Mouse (Mus musculus): ENCODE measurements at regions not wholly inside any gene's neighbourhood (a gene's known extent, or its start where the extent isn't known, plus 50 kb on each side); places are given as distances from the start of the nearest gene placed in this dataset.

DNA sequence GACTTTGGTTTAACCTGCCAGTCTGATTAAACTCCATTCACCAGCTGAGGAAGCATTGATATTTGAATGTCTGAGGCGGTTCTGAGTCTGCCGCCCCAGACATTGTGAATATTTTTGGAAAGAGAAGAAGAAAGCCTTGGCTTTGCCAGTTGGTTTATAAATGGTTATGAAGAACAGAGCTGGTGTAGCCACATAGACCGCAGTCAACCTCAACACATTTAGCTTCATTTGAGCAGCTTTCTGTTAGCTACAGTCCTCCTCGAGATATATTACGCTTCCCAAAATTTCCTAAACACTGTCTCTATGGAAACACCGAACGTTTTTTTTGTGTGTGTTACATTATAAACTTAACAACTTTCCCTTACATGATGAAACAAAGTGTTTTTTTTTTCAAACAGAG lies 688.7 kb downstream of the Cdh11 start:
- Histone ChIP-seq H3K9ac (ENCODE audit: low read depth, low read length) (no peak overlapping the region), H3K4me3 (no peak overlapping the region), H3K27me3 (ENCODE audit: control insufficient read depth, insufficient read depth, low read length) (no peaks in the 10 kb centered on the region), H3K36me3 (ENCODE audit: control insufficient read depth, insufficient read depth, low read length) (no peaks in the 10 kb centered on the region), H3K4me1 (ENCODE audit: control insufficient read depth, insufficient read depth, low read length) (no peaks in the 10 kb centered on the region), H3K79me2 (replicated peaks; ENCODE audit: control insufficient read depth, insufficient read depth, low read length) (no peaks in the 10 kb centered on the region), H3K27ac (no peak overlapping the region)
- WGBS, result 79% methylated on average over 7 of the region's 7 CpGs
- intact Hi-C loops (cut with DNase I), result no loop called here
- no peak for DNase-seq
- no peak for TF ChIP-seq EP300 (IDR thresholded peaks at IDR 0.05; ENCODE audit: insufficient read depth, low read depth, low read length)
- TF ChIP-seq CTCF (IDR thresholded peaks at IDR 0.05), result no peak
- TF ChIP-seq POLR2A (IDR thresholded peaks at IDR 0.05; ENCODE audit: insufficient read depth, low read depth, low read length), result no peak

GRCm38 (mm10) chr8:102085927-102086326 lies 699.5 kb downstream of the Cdh11 start:
- Histone ChIP-seq H3K36me3 (ENCODE audit: control insufficient read depth, insufficient read depth, low read length) (no peaks in the 10 kb centered on the region), H3K27ac (no peak overlapping the region), H3K27me3 (ENCODE audit: control insufficient read depth, insufficient read depth, low read length) (no peaks in the 10 kb centered on the region), H3K9ac (ENCODE audit: low read depth, low read length) (no peak overlapping the region), H3K79me2 (replicated peaks; ENCODE audit: control insufficient read depth, insufficient read depth, low read length) (no peaks in the 10 kb centered on the region), H3K4me3 (no peak overlapping the region), H3K4me1 (ENCODE audit: control insufficient read depth, insufficient read depth, low read length) (no peaks in the 10 kb centered on the region)
- WGBS, result 80% methylated on average over 4 of the region's 4 CpGs
- no peak for DNase-seq
- no peak for TF ChIP-seq CTCF (IDR thresholded peaks at IDR 0.05)
- TF ChIP-seq EP300 (IDR thresholded peaks at IDR 0.05; ENCODE audit: insufficient read depth, low read depth, low read length), result no peak
- TF ChIP-seq POLR2A (IDR thresholded peaks at IDR 0.05; ENCODE audit: insufficient read depth, low read depth, low read length), result no peak
- intact Hi-C loops (cut with DNase I), result no loop called here

- no peak overlapping the region for H3K4me3 ChIP-seq
- no peak overlapping the region for H3K9ac ChIP-seq (ENCODE audit: low read depth, low read length)
- intact Hi-C loops (cut with DNase I), result no loop called here
- no peak overlapping the region for H3K27ac ChIP-seq
- TF ChIP-seq CTCF (IDR thresholded peaks at IDR 0.05) (no peak), EP300 (IDR thresholded peaks at IDR 0.05; ENCODE audit: insufficient read depth, low read depth, low read length) (no peak), POLR2A (IDR thresholded peaks at IDR 0.05; ENCODE audit: insufficient read depth, low read depth, low read length) (no peak)
- H3K79me2 ChIP-seq (replicated peaks; ENCODE audit: control insufficient read depth, insufficient read depth, low read length), result no peaks in the 10 kb centered on the region
- H3K27me3 ChIP-seq (ENCODE audit: control insufficient read depth, insufficient read depth, low read length), result no peaks in the 10 kb centered on the region
- H3K4me1 ChIP-seq (ENCODE audit: control insufficient read depth, insufficient read depth, low read length), result no peaks in the 10 kb centered on the region
- no peak for DNase-seq
- no peaks in the 10 kb centered on the region for H3K36me3 ChIP-seq (ENCODE audit: control insufficient read depth, insufficient read depth, low read length)
- 56% methylated on average over 1 of the region's 1 CpGs for WGBS
Observed at GRCm38 (mm10) chr8:102075611-102076010, 709.8 kb downstream of the Cdh11 start.

- Histone ChIP-seq H3K79me2 (replicated peaks; ENCODE audit: control insufficient read depth, insufficient read depth, low read length) (no peaks in the 10 kb centered on the region), H3K27me3 (ENCODE audit: control insufficient read depth, insufficient read depth, low read length) (no peaks in the 10 kb centered on the region), H3K4me3 (no peak overlapping the region), H3K27ac (no peak overlapping the region), H3K36me3 (ENCODE audit: control insufficient read depth, insufficient read depth, low read length) (no peaks in the 10 kb centered on the region), H3K9ac (ENCODE audit: low read depth, low read length) (no peak overlapping the region), H3K4me1 (ENCODE audit: control insufficient read depth, insufficient read depth, low read length) (no peaks in the 10 kb centered on the region)
- no peak for TF ChIP-seq EP300 (IDR thresholded peaks at IDR 0.05; ENCODE audit: insufficient read depth, low read depth, low read length)
- TF ChIP-seq CTCF (IDR thresholded peaks at IDR 0.05), result peak; percentile 54
- TF ChIP-seq POLR2A (IDR thresholded peaks at IDR 0.05; ENCODE audit: insufficient read depth, low read depth, low read length), result no peak
- 68% methylated on average over 2 of the region's 2 CpGs for WGBS
- no peak for DNase-seq
- intact Hi-C loops (cut with DNase I), result loop anchor here (2.0 kb wide), 1 partner anchor 435 kb away; no protein-coding TSS in a partner anchor
Observed at GRCm38 (mm10) chr8:102064137-102064536, 721.3 kb downstream of the Cdh11 start.

DNA sequence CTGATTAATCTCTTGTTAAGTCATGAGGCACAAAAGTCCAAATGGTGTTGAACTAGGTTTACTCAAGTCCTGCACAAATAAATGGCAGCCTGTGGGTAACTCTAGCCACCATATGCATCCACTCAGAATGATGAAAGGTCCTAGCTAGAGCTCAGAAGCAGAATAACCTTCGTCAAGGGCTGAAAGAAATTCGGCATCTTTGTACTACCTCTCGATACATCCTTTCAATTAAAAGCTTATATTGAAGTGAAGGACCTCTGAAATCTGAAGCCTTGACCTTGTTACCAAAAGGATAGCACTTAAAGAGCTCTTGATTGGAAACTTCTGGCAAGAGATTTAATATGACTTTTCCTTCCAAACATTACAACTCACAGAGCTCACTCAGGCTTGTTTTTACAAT lies 732.0 kb downstream of the Cdh11 start:
- 79% methylated on average over 3 of the region's 3 CpGs for WGBS
- TF ChIP-seq CTCF (IDR thresholded peaks at IDR 0.05), result no peak
- TF ChIP-seq POLR2A (IDR thresholded peaks at IDR 0.05; ENCODE audit: insufficient read depth, low read depth, low read length), result no peak
- no peak for TF ChIP-seq EP300 (IDR thresholded peaks at IDR 0.05; ENCODE audit: insufficient read depth, low read depth, low read length)
- Histone ChIP-seq H3K79me2 (replicated peaks; ENCODE audit: control insufficient read depth, insufficient read depth, low read length) (no peaks in the 10 kb centered on the region), H3K36me3 (ENCODE audit: control insufficient read depth, insufficient read depth, low read length) (no peaks in the 10 kb centered on the region), H3K27me3 (ENCODE audit: control insufficient read depth, insufficient read depth, low read length) (no peaks in the 10 kb centered on the region), H3K4me3 (no peak overlapping the region), H3K27ac (no peak overlapping the region), H3K4me1 (ENCODE audit: control insufficient read depth, insufficient read depth, low read length) (no peaks in the 10 kb centered on the region), H3K9ac (ENCODE audit: low read depth, low read length) (no peak overlapping the region)
- no peak for DNase-seq
- intact Hi-C loops (cut with DNase I), result no loop called here

DNA sequence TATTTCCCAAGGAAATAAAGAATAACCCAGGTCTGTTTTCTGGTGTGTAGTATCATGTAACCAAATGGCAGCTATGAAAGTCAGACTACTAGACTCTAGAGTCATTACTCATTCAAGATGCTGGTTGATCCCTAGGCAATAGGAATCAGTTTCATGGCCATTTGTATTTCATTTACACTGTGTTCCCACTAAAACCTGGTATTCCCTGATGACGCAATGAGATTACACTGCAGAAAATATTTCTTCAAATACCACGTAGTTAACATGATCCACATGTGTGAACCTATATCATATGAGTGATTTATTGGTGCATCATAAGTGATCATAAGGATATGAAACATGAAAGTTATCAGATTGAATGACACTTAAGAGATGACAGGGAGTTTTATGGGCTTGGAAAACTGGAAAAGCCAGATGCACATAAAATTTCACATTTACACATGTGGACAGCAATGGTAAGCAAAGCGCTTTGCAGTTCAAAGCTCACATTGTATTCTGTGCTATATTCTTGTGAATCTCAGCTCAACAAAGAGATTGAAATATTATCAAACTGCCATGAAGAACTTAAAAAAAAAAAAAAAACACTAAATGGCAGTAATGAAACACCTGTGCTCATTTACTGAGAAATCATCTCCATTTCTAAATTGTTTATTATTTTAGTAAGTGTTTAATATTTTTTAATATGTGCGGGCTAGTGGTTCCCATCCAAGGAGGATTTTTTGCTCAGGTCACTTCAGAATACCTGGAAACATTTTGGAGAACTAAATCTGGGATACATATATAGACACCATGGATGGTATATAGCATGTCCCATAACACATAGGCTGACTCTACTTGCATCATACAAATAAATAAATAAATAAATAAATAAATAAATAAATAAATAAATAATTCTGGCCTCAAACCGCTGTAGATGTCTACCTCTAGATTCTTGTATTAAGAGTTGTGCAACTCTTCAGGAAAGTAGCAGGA lies 758.2 kb downstream of the Cdh11 start:
- no peak for DNase-seq
- no peak overlapping the region for H3K4me3 ChIP-seq
- intact Hi-C loops (cut with DNase I), result no loop called here

More for the DNA sequence above, 758.2 kb downstream of the Cdh11 start:
- no peaks in the 10 kb centered on the region for H3K4me1 ChIP-seq (ENCODE audit: control insufficient read depth, insufficient read depth, low read length)
- no peaks in the 10 kb centered on the region for H3K79me2 ChIP-seq (replicated peaks; ENCODE audit: control insufficient read depth, insufficient read depth, low read length)
- TF ChIP-seq EP300 (IDR thresholded peaks at IDR 0.05; ENCODE audit: insufficient read depth, low read depth, low read length) (no peak), POLR2A (IDR thresholded peaks at IDR 0.05; ENCODE audit: insufficient read depth, low read depth, low read length) (no peak), CTCF (IDR thresholded peaks at IDR 0.05) (no peak)
- 85% methylated on average over 5 of the region's 5 CpGs for WGBS
- no peak overlapping the region for H3K9ac ChIP-seq (ENCODE audit: low read depth, low read length)
- no peaks in the 10 kb centered on the region for H3K27me3 ChIP-seq (ENCODE audit: control insufficient read depth, insufficient read depth, low read length)
- H3K27ac ChIP-seq, result no peak overlapping the region
- H3K36me3 ChIP-seq (ENCODE audit: control insufficient read depth, insufficient read depth, low read length), result no peaks in the 10 kb centered on the region

Measured in heart, adult 2 months (tissue).